Mouse (Mus musculus) kidney, adult 2 months (tissue): ENCODE results near the gene Rapgef1.

Experiments
- CTCF ChIP-seq: fragments of 200-500 bp; conservative IDR thresholded peaks from 2 replicates; pipeline ENCODE4 v1.5.1; 2011; ENCODE audit warnings: low read depth, mild to moderate bottlenecking, control low read depth, low read length, moderate library complexity, mixed read lengths; ENCODE audit not compliant: insufficient read depth, insufficient read length
- POLR2A ChIP-seq: fragments of 200-500 bp; IDR thresholded peaks from one replicate; pipeline ENCODE4 v1.6.1; 2011; ENCODE audit warnings: low read depth, low read length, control low read depth

DNA sequence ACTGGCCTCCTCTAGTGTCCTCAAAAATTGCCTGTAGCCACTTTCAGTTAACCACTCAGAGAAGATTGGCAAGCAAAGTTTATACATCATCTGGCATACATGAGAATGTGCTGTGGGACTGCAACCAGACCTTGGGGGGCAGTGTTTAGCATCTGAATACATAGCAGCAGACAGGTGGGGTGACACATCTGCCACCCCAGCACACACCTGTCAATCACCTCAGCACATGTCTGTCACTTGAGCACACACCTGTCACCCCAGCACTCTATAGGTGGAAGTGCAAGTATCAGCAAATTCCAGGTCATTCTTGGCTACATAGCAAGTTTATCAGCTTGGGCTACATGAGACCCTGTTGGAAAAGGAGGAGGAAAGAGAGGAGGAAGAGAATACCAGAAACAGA, 136.2 kb downstream of the Rapgef1 start:
- TF ChIP-seq POLR2A (no peak), CTCF (no peak)
